Mouse (Mus musculus): ENCODE data around the gene Ift43. TPM values are rescaled to one million over a fixed set of nuclear protein-coding genes. Genes with fewer than 3 reads are reported as not detected.

The Ift43 gene
- total RNA-seq, 1 experiment: 16.9 TPM

DNA sequence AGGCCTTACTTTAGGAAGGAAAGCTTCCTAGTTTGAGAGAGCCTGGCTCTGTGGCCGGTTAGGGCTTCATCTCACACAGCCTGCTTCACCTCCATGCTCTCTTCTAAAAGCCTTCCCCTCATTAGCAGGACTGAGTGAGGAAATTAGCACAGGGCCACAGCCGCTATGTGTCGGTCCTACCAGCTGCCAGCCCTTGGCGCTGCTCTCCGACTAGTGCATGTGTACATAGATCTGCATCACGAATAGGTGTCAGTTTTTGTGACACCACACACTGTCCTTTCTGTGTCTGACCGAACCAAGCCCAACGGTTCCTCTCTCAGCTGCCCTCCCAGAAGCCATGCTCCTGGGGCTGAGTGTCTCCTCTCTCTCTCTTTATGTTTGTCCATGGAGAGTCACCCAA lies 74.8 kb downstream of the Ift43 start:
- Histone ChIP-seq H3K9ac (ENCODE audit: insufficient read depth, low read depth, low read length, poor library complexity, severe bottlenecking) (no peak overlapping the region), H3K27ac (ENCODE audit: insufficient read depth, low read depth, low read length, poor library complexity, severe bottlenecking) (no peak overlapping the region), H3K36me3 (ENCODE audit: control insufficient read depth, insufficient read depth, low read length, poor library complexity, severe bottlenecking) (no peaks in the 10 kb centered on the region), H3K9me3 (ENCODE audit: control insufficient read depth, insufficient read depth, low read depth, low read length) (no peaks in the 10 kb centered on the region), H3K4me1 (ENCODE audit: control insufficient read depth in 2 of 2, insufficient read depth in 2 of 2, low read length in 2 of 2, poor library complexity in 1 of 2) (peaks cover 2 to 7% of the 10 kb centered on the region in 2 experiments; a peak in 2 of 4 replicates), H3K4me3 (ENCODE audit: insufficient read depth in 1 of 2, low read depth in 1 of 2, low read length in 2 of 2, poor library complexity in 1 of 2, severe bottlenecking in 1 of 2) (no peak overlapping the region)
- no peak for DNase-seq (ENCODE audit: low read depth, low spot score)
- in situ Hi-C loops (cut with MboI; ENCODE audit: low sequenced_read_pairs in 2 of 2, unreplicated experiment in 2 of 2): no loop called here
- TF ChIP-seq CHD2 (IDR thresholded peaks at IDR 0.05; ENCODE audit: low read depth, low read length) (no peak), ZC3H11A (IDR thresholded peaks at IDR 0.05; ENCODE audit: borderline replicate concordance, low read depth, low read length) (no peak), ZNF384 (IDR thresholded peaks at IDR 0.05; ENCODE audit: low read depth, low read length) (no peak), HCFC1 (IDR thresholded peaks at IDR 0.05; ENCODE audit: borderline replicate concordance, insufficient read depth, low read length) (no peak), MAFK (IDR thresholded peaks at IDR 0.05; ENCODE audit: insufficient read depth, low read depth, low read length) (no peak)

DNA sequence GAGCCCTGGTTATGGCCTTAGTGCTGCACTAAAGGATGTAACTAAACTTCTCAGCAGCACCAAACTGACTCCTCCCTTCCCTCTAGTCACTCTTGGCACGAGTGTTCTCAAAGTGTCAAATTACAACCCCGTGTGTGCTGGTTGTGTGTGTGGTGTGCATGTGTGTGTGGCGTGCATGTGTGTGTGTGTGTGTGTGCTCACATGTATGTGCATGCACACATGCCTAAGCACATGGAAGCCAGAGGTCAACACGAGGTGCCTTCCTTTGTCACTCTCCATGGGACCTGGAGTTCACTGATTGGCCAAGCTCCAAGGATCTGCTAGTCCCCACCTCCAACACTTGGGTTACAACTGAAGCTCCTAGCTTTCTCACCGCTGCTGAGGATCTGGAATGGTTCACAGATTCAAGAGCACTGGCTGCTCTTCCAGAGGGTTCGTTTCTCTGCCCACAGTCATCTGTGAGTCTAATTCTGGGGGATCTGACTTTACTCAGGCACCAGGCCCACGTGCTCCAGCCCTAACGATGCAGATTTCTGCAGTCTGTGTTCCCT lies 75.6 kb downstream of the Ift43 start:
- Histone ChIP-seq H3K27ac (ENCODE audit: insufficient read depth, low read depth, low read length, poor library complexity, severe bottlenecking) (no peak overlapping the region), H3K4me3 (ENCODE audit: insufficient read depth in 1 of 2, low read depth in 1 of 2, low read length in 2 of 2, poor library complexity in 1 of 2, severe bottlenecking in 1 of 2) (no peak overlapping the region), H3K9me3 (ENCODE audit: control insufficient read depth, insufficient read depth, low read depth, low read length) (no peaks in the 10 kb centered on the region), H3K4me1 (ENCODE audit: control insufficient read depth in 2 of 2, insufficient read depth in 2 of 2, low read length in 2 of 2, poor library complexity in 1 of 2) (peaks cover 2 to 12% of the 10 kb centered on the region in 2 experiments; a peak in 3 of 4 replicates), H3K36me3 (ENCODE audit: control insufficient read depth, insufficient read depth, low read length, poor library complexity, severe bottlenecking) (no peaks in the 10 kb centered on the region), H3K9ac (ENCODE audit: insufficient read depth, low read depth, low read length, poor library complexity, severe bottlenecking) (no peak overlapping the region)
- in situ Hi-C loops (cut with MboI; ENCODE audit: low sequenced_read_pairs in 2 of 2, unreplicated experiment in 2 of 2): no loop called here
- DNase-seq (ENCODE audit: low read depth, low spot score): no peak
- no peak for TF ChIP-seq ZC3H11A (IDR thresholded peaks at IDR 0.05; ENCODE audit: borderline replicate concordance, low read depth, low read length)
- no peak for TF ChIP-seq MAFK (IDR thresholded peaks at IDR 0.05; ENCODE audit: insufficient read depth, low read depth, low read length)
- no peak for TF ChIP-seq CHD2 (IDR thresholded peaks at IDR 0.05; ENCODE audit: low read depth, low read length)
- TF ChIP-seq ZNF384 (IDR thresholded peaks at IDR 0.05; ENCODE audit: low read depth, low read length): no peak
- TF ChIP-seq HCFC1 (IDR thresholded peaks at IDR 0.05; ENCODE audit: borderline replicate concordance, insufficient read depth, low read length): no peak

DNA sequence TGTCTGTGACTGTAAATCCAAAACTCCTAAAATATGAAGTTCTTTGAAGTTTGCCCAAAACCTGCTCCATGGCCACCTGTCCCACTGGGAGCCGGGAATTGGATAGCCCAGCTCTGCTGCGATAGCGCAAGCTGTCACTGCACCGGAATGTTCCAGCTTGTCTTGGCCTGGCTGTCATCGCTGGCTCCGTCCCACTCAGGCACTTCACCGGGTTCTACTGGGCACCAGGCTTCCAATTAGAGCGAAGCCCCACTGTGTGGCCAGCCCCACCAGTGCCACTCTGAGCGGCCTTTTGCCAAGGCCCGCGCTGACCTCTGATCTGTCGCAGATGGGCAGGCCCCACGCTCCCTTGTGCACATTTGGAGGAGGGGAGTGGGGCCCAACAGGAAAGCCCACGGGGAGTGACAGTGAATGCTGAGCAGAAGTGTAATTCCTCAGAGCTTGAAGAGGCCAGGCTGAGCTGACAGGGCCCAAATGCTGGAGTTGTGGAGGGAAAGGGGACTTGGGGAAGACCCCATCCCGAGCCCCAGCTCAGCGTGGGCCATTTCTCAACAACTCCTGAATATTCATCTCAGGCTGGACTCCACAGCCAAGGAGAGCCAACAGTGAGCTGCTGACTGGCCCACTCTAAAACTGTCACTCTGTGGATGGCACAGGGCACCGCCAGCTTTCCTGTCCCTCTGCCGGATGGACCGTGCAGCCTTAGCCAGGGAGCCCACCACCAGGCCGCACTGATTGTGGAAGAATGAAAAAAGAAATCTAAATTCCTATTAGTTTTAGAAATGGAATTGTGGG lies 76.5 kb downstream of the Ift43 start:
- Histone ChIP-seq H3K36me3 (ENCODE audit: control insufficient read depth, insufficient read depth, low read length, poor library complexity, severe bottlenecking) (no peaks in the 10 kb centered on the region), H3K4me3 (ENCODE audit: insufficient read depth in 1 of 2, low read depth in 1 of 2, low read length in 2 of 2, poor library complexity in 1 of 2, severe bottlenecking in 1 of 2) (no peak overlapping the region), H3K27ac (ENCODE audit: insufficient read depth, low read depth, low read length, poor library complexity, severe bottlenecking) (no peak overlapping the region), H3K9ac (ENCODE audit: insufficient read depth, low read depth, low read length, poor library complexity, severe bottlenecking) (no peak overlapping the region), H3K4me1 (ENCODE audit: control insufficient read depth in 2 of 2, insufficient read depth in 2 of 2, low read length in 2 of 2, poor library complexity in 1 of 2) (peaks cover 6 to 20% of the 10 kb centered on the region in 2 experiments), H3K9me3 (ENCODE audit: control insufficient read depth, insufficient read depth, low read depth, low read length) (no peaks in the 10 kb centered on the region)
- TF ChIP-seq ZC3H11A (IDR thresholded peaks at IDR 0.05; ENCODE audit: borderline replicate concordance, low read depth, low read length) (no peak), MAFK (IDR thresholded peaks at IDR 0.05; ENCODE audit: insufficient read depth, low read depth, low read length) (no peak), ZNF384 (IDR thresholded peaks at IDR 0.05; ENCODE audit: low read depth, low read length) (no peak), HCFC1 (IDR thresholded peaks at IDR 0.05; ENCODE audit: borderline replicate concordance, insufficient read depth, low read length) (no peak)
- in situ Hi-C loops (cut with MboI; ENCODE audit: low sequenced_read_pairs in 2 of 2, unreplicated experiment in 2 of 2): no loop called here
- no peak for DNase-seq (ENCODE audit: low read depth, low spot score)

DNA sequence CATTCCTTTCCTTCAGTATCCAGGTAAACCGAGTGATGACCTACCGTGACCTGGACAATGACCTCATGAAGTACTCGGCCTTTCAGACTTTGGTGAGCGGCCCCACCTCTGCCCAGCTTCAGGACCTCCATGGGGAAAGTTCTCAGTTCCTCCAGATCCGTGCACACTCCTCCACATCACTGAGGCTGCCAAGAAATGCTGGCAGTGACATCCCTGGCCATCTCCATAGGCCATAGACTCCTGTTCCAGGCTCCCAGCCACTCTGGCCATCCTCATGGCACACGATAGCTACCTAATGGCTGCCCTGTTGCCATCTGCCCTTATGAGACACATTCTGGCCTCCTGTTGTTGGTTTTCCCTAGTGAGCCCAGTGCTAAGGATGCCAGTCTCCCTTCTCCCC lies 79.1 kb downstream of the Ift43 start:
- Histone ChIP-seq H3K36me3 (ENCODE audit: control insufficient read depth, insufficient read depth, low read length, poor library complexity, severe bottlenecking) (no peaks in the 10 kb centered on the region), H3K4me1 (ENCODE audit: control insufficient read depth in 2 of 2, insufficient read depth in 2 of 2, low read length in 2 of 2, poor library complexity in 1 of 2) (peaks cover 8 to 35% of the 10 kb centered on the region in 2 experiments), H3K9me3 (ENCODE audit: control insufficient read depth, insufficient read depth, low read depth, low read length) (no peaks in the 10 kb centered on the region), H3K4me3 (ENCODE audit: insufficient read depth in 1 of 2, low read depth in 1 of 2, low read length in 2 of 2, poor library complexity in 1 of 2, severe bottlenecking in 1 of 2) (no peak overlapping the region), H3K27ac (ENCODE audit: insufficient read depth, low read depth, low read length, poor library complexity, severe bottlenecking) (no peak overlapping the region), H3K9ac (ENCODE audit: insufficient read depth, low read depth, low read length, poor library complexity, severe bottlenecking) (no peak overlapping the region)
- in situ Hi-C loops (cut with MboI; ENCODE audit: low sequenced_read_pairs in 2 of 2, unreplicated experiment in 2 of 2): no loop called here
- DNase-seq (ENCODE audit: low read depth, low spot score): no peak
- TF ChIP-seq MAFK (IDR thresholded peaks at IDR 0.05; ENCODE audit: insufficient read depth, low read depth, low read length) (no peak), ZNF384 (IDR thresholded peaks at IDR 0.05; ENCODE audit: low read depth, low read length) (no peak), HCFC1 (IDR thresholded peaks at IDR 0.05; ENCODE audit: borderline replicate concordance, insufficient read depth, low read length) (no peak)
